8 mouse cellular contexts compared by ENCODE assay signal in genomic region chr13:58471704-58472103, GRCm38 (mm10).
DNase-seq lines count a peak whose midpoint lies in the region; ATAC-seq and TF ChIP-seq lines count a peak whose summit lies in the region.

No protein-coding gene starts in this region.

- H3K9me3 ChIP-seq in heart, postnatal 0 days (replicated peaks; ENCODE audit: control insufficient read depth, low read length), result no peaks in the 10 kb centered on the region
- no peaks in the 10 kb centered on the region for H3K9me3 ChIP-seq in liver, embryonic 11.5 days (ENCODE audit: control insufficient read depth, low read length)

- no peaks in the 10 kb centered on the region for H3K27me3 ChIP-seq in heart, postnatal 0 days (ENCODE audit: control insufficient read depth, insufficient read depth, low read length)
- peaks cover 47% of the 10 kb centered on the region for H3K27me3 ChIP-seq in liver, embryonic 11.5 days (replicated peaks; ENCODE audit: control insufficient read depth, insufficient read depth, low read length)

- no peak for TF ChIP-seq EP300 in heart, postnatal 0 days (IDR thresholded peaks at IDR 0.05; ENCODE audit: low read depth)

- H3K9ac ChIP-seq in heart, postnatal 0 days (replicated peaks; ENCODE audit: low read depth, low read length), result peak overlapping the region; percentile 48
- no peak overlapping the region for H3K9ac ChIP-seq in liver, embryonic 11.5 days (ENCODE audit: low read depth, low read length)

- no peaks in the 10 kb centered on the region for H3K36me3 ChIP-seq in heart, postnatal 0 days (replicated peaks; ENCODE audit: control insufficient read depth, insufficient read depth, low read length)
- no peaks in the 10 kb centered on the region for H3K36me3 ChIP-seq in liver, embryonic 11.5 days (ENCODE audit: control insufficient read depth, insufficient read depth, low read length)

- ATAC-seq in activated CD4-positive, CD25-positive, alpha-beta regulatory T cell, adult 4 months, result peak; percentile 82
- ATAC-seq in heart, postnatal 0 days (ENCODE audit: insufficient read depth, low read depth), result no peak
- ATAC-seq in liver, embryonic 11.5 days (replicated peaks; ENCODE audit: low FRiP score), result no peak
- ATAC-seq in neutrophil, adult 5-6 weeks (ENCODE audit: extremely low read depth, insufficient number of reproducible peaks, low FRiP score, poor library complexity, severe bottlenecking), result peak; percentile 59; the same call in 1 of the 2 replicates

- H3K4me2 ChIP-seq in heart, postnatal 0 days (ENCODE audit: low read depth, low read length), result peak overlapping the region; percentile 74
- H3K4me2 ChIP-seq in liver, embryonic 11.5 days, result peak overlapping the region; percentile 50

- no peak overlapping the region for H3K27ac ChIP-seq in heart, postnatal 0 days (ENCODE audit: low read depth)
- H3K27ac ChIP-seq in liver, embryonic 11.5 days (ENCODE audit: low read depth, low read length), result no peak overlapping the region

- peak overlapping the region; percentile 49 for H3K4me3 ChIP-seq in heart, postnatal 0 days (ENCODE audit: low read depth, low read length)
- H3K4me3 ChIP-seq in liver, embryonic 11.5 days (ENCODE audit: low read depth, low read length), result peak overlapping the region; percentile 29; the same call in 1 of the 2 replicates

- no peaks in the 10 kb centered on the region for H3K4me1 ChIP-seq in heart, postnatal 0 days (ENCODE audit: control insufficient read depth, insufficient read depth)
- H3K4me1 ChIP-seq in liver, embryonic 11.5 days (replicated peaks; ENCODE audit: control insufficient read depth, insufficient read depth, low read length), result peaks cover 4% of the 10 kb centered on the region; the same call in 1 of the 2 replicates

- no peak for TF ChIP-seq CTCF in heart, postnatal 0 days (IDR thresholded peaks at IDR 0.05; ENCODE audit: low read depth)

- peak; percentile 26 for DNase-seq in layer of hippocampus, postnatal 10 days (ENCODE audit: low spot score in 2 of 2)
- no peak for DNase-seq in layer of hippocampus, adult 9-11 months
- no peak for DNase-seq in heart, postnatal 0 days (ENCODE audit: low spot score)
- DNase-seq in liver, embryonic 11.5 days (ENCODE audit: low spot score), result no peak
- no peak for DNase-seq in right cerebral cortex, postnatal 10 days (ENCODE audit: low spot score in 2 of 2)
- no peak for DNase-seq in left cerebral cortex, adult 9 months (ENCODE audit: low spot score in 2 of 2)

- 9% methylated on average over 16 of the region's 16 CpGs for WGBS in heart, postnatal 0 days
- WGBS in liver, embryonic 11.5 days, result 4% methylated on average over 16 of the region's 16 CpGs

Comparison
In these comparisons a context has a peak if more than half of its experiments do, and no peak if none do; other contexts are left out.
1. DNase-seq: peak in layer of hippocampus, postnatal 10 days (2 of 2); none in layer of hippocampus, adult 9-11 months (single experiment), heart, postnatal 0 days (single experiment), liver, embryonic 11.5 days (single experiment), right cerebral cortex, postnatal 10 days (0 of 2) and left cerebral cortex, adult 9 months (0 of 2).
2. ATAC-seq: peak in activated CD4-positive, CD25-positive, alpha-beta regulatory T cell, adult 4 months (single experiment) and neutrophil, adult 5-6 weeks (single experiment); none in heart, postnatal 0 days (single experiment) and liver, embryonic 11.5 days (single experiment).